Mouse (Mus musculus): Measurements from ENCODE around the gene Tspan18.

Tspan18 gene

GRCm38 (mm10) chr2:93160467-93161035, 173.8 kb downstream of the Tspan18 start:
- no peak for DNase-seq (ENCODE audit: low spot score)

- DNase-seq (ENCODE audit: low spot score), result no peak
Observed at GRCm38 (mm10) chr2:93154486-93155032, 179.7 kb downstream of the Tspan18 start.

DNA sequence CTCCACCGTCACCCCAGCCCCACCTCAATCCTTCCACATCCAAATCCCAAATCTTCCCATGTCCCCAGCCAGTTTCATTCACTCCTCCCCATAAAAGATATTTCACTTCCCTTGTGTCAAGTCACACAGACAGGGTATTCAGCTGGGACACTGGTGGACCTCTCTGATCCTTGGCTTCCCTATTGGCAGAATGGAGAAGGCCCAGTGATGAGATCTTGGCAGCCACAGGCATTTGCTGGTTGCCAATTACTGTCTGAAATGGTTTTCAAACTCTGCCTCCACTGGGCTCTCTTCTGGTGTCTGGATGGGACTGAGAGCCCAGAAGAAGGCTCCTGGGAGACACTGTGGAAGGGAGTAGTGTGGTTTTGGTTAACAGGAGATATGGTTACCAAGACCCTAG, 180.5 kb downstream of the Tspan18 start:
- no peak for DNase-seq (ENCODE audit: low spot score)

- no peak for DNase-seq (ENCODE audit: low spot score)
Observed at GRCm38 (mm10) chr2:93152883-93153491, 181.3 kb downstream of the Tspan18 start.

DNA sequence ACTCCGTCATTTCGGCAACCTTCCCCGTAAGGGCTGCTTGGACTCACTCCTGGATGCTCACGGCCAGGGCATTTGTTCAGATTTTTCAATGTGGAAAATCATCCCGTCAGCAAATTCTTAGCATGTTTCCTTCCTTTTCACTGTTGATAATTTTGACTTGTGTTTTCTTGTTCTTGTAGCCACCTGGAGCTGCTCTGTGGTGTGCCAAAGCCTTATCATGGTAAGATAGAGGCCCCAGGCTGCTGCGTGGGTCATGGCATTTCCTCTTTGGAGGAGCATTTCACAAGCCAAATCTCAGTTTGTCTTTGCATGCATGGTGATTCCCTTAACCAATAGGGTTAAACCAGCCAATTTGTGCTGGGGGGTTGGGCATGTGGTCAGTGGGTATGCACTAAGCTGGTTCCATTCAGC, 182.1 kb downstream of the Tspan18 start:
- DNase-seq (ENCODE audit: low spot score), result no peak

Measured in layer of hippocampus, adult 11-12 months (tissue).